Mouse (Mus musculus): Measurements from ENCODE around the gene Hrc. TPM values are rescaled to one million over a fixed set of nuclear protein-coding genes. Genes with fewer than 3 reads are reported as not detected.

Gene Hrc
- polyA plus RNA-seq, 1 experiment from 2014 or later, result 0.54 TPM

- Histone ChIP-seq H3K4me3 (replicated peaks) (peak within 1 kb of the TSS; percentile 64), H3K36me3 (replicated peaks) (no peaks in the 10 kb centered on the region), H3K9ac (peak within 1 kb of the TSS; percentile 64), H3K9me3 (replicated peaks) (no peaks in the 10 kb centered on the region), H3K27me3 (peaks cover 91% of the 10 kb centered on the region), H3K4me2 (peak within 1 kb of the TSS; percentile 94), H3K27ac (replicated peaks) (peak within 1 kb of the TSS; percentile 55; the same call in 1 of the 2 replicates), H3K4me1 (replicated peaks) (peaks cover 56% of the 10 kb centered on the region)
- no peak for ATAC-seq (ENCODE audit: insufficient read depth)
- WGBS (ENCODE audit: insufficient replicate concordance), result 1% methylated on average over 19 of the region's 26 CpGs
These were observed 31.5 kb downstream of the Hrc start, which contains the start of gene Ppfia3 for GRCm38 (mm10) chr7:45366652-45367019. TSS of gene Ppfia3 (minus strand) at chr7:45367019.

- peaks cover 2% of the 10 kb centered on the region; the same call in 1 of the 2 replicates for H3K36me3 ChIP-seq (replicated peaks)
- H3K27me3 ChIP-seq, result peaks cover 84% of the 10 kb centered on the region
- H3K4me2 ChIP-seq, result peak overlapping the region; percentile 94
- 1% methylated on average over 70 of the region's 70 CpGs for WGBS (ENCODE audit: insufficient replicate concordance)
- H3K4me3 ChIP-seq (replicated peaks), result peak overlapping the region; percentile 64
- no peaks in the 10 kb centered on the region for H3K9me3 ChIP-seq (replicated peaks)
- ATAC-seq (ENCODE audit: insufficient read depth), result peak; percentile 80
- peak overlapping the region; percentile 64 for H3K9ac ChIP-seq
- peak overlapping the region; percentile 55; the same call in 1 of the 2 replicates for H3K27ac ChIP-seq (replicated peaks)
- peaks cover 53% of the 10 kb centered on the region for H3K4me1 ChIP-seq (replicated peaks)
These were observed 32.2 kb downstream of the Hrc start for GRCm38 (mm10) chr7:45367020-45367880.

- ATAC-seq (ENCODE audit: insufficient read depth), result no peak
- Histone ChIP-seq H3K27me3 (peaks cover 75% of the 10 kb centered on the region), H3K9ac (no peak overlapping the region)
These were observed 33.1 kb downstream of the Hrc start for GRCm38 (mm10) chr7:45368178-45368577.

GRCm38 (mm10) chr7:45369022-45369745, 34.1 kb downstream of the Hrc start:
- Histone ChIP-seq H3K4me3 (replicated peaks) (no peak overlapping the region), H3K4me1 (replicated peaks) (peaks cover 48% of the 10 kb centered on the region), H3K4me2 (no peak overlapping the region), H3K36me3 (replicated peaks) (peaks cover 21% of the 10 kb centered on the region), H3K27me3 (peaks cover 65% of the 10 kb centered on the region), H3K9me3 (replicated peaks) (no peaks in the 10 kb centered on the region), H3K9ac (no peak overlapping the region), H3K27ac (replicated peaks) (no peak overlapping the region)
- WGBS (ENCODE audit: insufficient replicate concordance), result 62% methylated on average over 16 of the region's 16 CpGs
- no peak for ATAC-seq (ENCODE audit: insufficient read depth)

More at GRCm38 (mm10) chr7:45368178-45368577, 33.1 kb downstream of the Hrc start:
- WGBS (ENCODE audit: insufficient replicate concordance), result 75% methylated on average over 15 of the region's 15 CpGs
- Histone ChIP-seq H3K4me2 (peak overlapping the region; percentile 94), H3K4me3 (replicated peaks) (peak overlapping the region; percentile 64; the same call in 1 of the 2 replicates), H3K4me1 (replicated peaks) (peaks cover 48% of the 10 kb centered on the region), H3K9me3 (replicated peaks) (no peaks in the 10 kb centered on the region), H3K36me3 (replicated peaks) (peaks cover 11% of the 10 kb centered on the region), H3K27ac (replicated peaks) (no peak overlapping the region)

GRCm38 (mm10) chr7:45369836-45370474, 34.9 kb downstream of the Hrc start:
- ATAC-seq (ENCODE audit: insufficient read depth), result no peak
- H3K9me3 ChIP-seq (replicated peaks), result no peaks in the 10 kb centered on the region
- peaks cover 57% of the 10 kb centered on the region for H3K27me3 ChIP-seq
- H3K9ac ChIP-seq, result peak overlapping the region; percentile 19; the same call in 1 of the 2 replicates
- peak overlapping the region; percentile 52 for H3K4me3 ChIP-seq (replicated peaks)
- H3K27ac ChIP-seq (replicated peaks), result no peak overlapping the region
- WGBS (ENCODE audit: insufficient replicate concordance), result 9% methylated on average over 52 of the region's 52 CpGs
- peak overlapping the region; percentile 84 for H3K4me2 ChIP-seq
- H3K4me1 ChIP-seq (replicated peaks), result peaks cover 48% of the 10 kb centered on the region
- H3K36me3 ChIP-seq (replicated peaks), result peaks cover 29% of the 10 kb centered on the region

GRCm38 (mm10) chr7:45370475-45371311, 35.6 kb downstream of the Hrc start, which contains the start of gene Lin7b:
TSS of gene Lin7b (minus strand) at chr7:45370583.
- Histone ChIP-seq H3K9ac (peak within 1 kb of the TSS; percentile 19; the same call in 1 of the 2 replicates), H3K4me1 (replicated peaks) (peaks cover 48% of the 10 kb centered on the region), H3K27me3 (peaks cover 50% of the 10 kb centered on the region), H3K9me3 (replicated peaks) (no peaks in the 10 kb centered on the region), H3K27ac (replicated peaks) (no peak within 1 kb of the TSS), H3K4me2 (peak within 1 kb of the TSS; percentile 84), H3K36me3 (replicated peaks) (peaks cover 35% of the 10 kb centered on the region), H3K4me3 (replicated peaks) (peak within 1 kb of the TSS; percentile 52)
- peak; percentile 65 for ATAC-seq (ENCODE audit: insufficient read depth)
- 8% methylated on average over 28 of the region's 28 CpGs for WGBS (ENCODE audit: insufficient replicate concordance)

- H3K36me3 ChIP-seq (replicated peaks), result peaks cover 52% of the 10 kb centered on the region
- H3K27me3 ChIP-seq, result peaks cover 33% of the 10 kb centered on the region
- H3K4me1 ChIP-seq (replicated peaks), result peaks cover 32% of the 10 kb centered on the region
- H3K9ac ChIP-seq, result no peak overlapping the region
- WGBS (ENCODE audit: insufficient replicate concordance), result 79% methylated on average over 5 of the region's 5 CpGs
- H3K9me3 ChIP-seq (replicated peaks), result no peaks in the 10 kb centered on the region
- no peak overlapping the region for H3K27ac ChIP-seq (replicated peaks)
- no peak overlapping the region for H3K4me2 ChIP-seq
- no peak for ATAC-seq (ENCODE audit: insufficient read depth)
- no peak overlapping the region for H3K4me3 ChIP-seq (replicated peaks)
These were observed 37.3 kb downstream of the Hrc start for GRCm38 (mm10) chr7:45372371-45372770.

- Histone ChIP-seq H3K36me3 (replicated peaks) (peaks cover 74% of the 10 kb centered on the region), H3K27me3 (peaks cover 11% of the 10 kb centered on the region), H3K27ac (replicated peaks) (no peak overlapping the region), H3K9ac (no peak overlapping the region), H3K4me2 (no peak overlapping the region), H3K4me3 (replicated peaks) (no peak overlapping the region), H3K4me1 (replicated peaks) (peaks cover 18% of the 10 kb centered on the region), H3K9me3 (replicated peaks) (no peaks in the 10 kb centered on the region)
- 76% methylated on average over 8 of the region's 8 CpGs for WGBS (ENCODE audit: insufficient replicate concordance)
- ATAC-seq (ENCODE audit: insufficient read depth), result no peak
These were observed 39.5 kb downstream of the Hrc start for GRCm38 (mm10) chr7:45374620-45375019.

GRCm38 (mm10) chr7:45376057-45376456, 41.0 kb downstream of the Hrc start:
- no peak overlapping the region for H3K9ac ChIP-seq
- peaks cover 89% of the 10 kb centered on the region for H3K36me3 ChIP-seq (replicated peaks)
- no peaks in the 10 kb centered on the region for H3K27me3 ChIP-seq
- H3K27ac ChIP-seq (replicated peaks), result no peak overlapping the region
- H3K4me3 ChIP-seq (replicated peaks), result no peak overlapping the region
- no peak overlapping the region for H3K4me2 ChIP-seq
- 89% methylated on average over 1 of the region's 1 CpGs for WGBS (ENCODE audit: insufficient replicate concordance)
- no peak for ATAC-seq (ENCODE audit: insufficient read depth)
- no peaks in the 10 kb centered on the region for H3K9me3 ChIP-seq (replicated peaks)
- H3K4me1 ChIP-seq (replicated peaks), result peaks cover 4% of the 10 kb centered on the region; the same call in 1 of the 2 replicates

GRCm38 (mm10) chr7:45386077-45386476, 51.0 kb downstream of the Hrc start:
- no peak for ATAC-seq (ENCODE audit: insufficient read depth)
- H3K36me3 ChIP-seq (replicated peaks), result peaks cover 100% of the 10 kb centered on the region
- WGBS (ENCODE audit: insufficient replicate concordance), result 87% methylated on average over 3 of the region's 3 CpGs

More at GRCm38 (mm10) chr7:45386077-45386476, 51.0 kb downstream of the Hrc start:
- Histone ChIP-seq H3K27ac (replicated peaks) (no peak overlapping the region), H3K9me3 (replicated peaks) (no peaks in the 10 kb centered on the region), H3K4me2 (no peak overlapping the region), H3K4me3 (replicated peaks) (no peak overlapping the region), H3K4me1 (replicated peaks) (no peaks in the 10 kb centered on the region), H3K9ac (no peak overlapping the region), H3K27me3 (no peaks in the 10 kb centered on the region)

Measured in liver, embryonic 15.5 days (tissue).